Mouse (Mus musculus) layer of hippocampus, postnatal 10 days (tissue): ENCODE data around the gene Sptb. TPM values are rescaled to one million over a fixed set of nuclear protein-coding genes. Genes with fewer than 3 reads are reported as not detected.

ENCODE experiments used
- DNase-seq, 2 experiments: peaks; one replicate each; pipeline ENCODE4 v3.0.0; 2021; ENCODE audit warnings: low spot score in 2 of 2
- total RNA-seq, 2 experiments: library from RNA; stranded (reverse); gene quantifications; 2 replicates each; pipeline ENCODE4 v1.2.3; 2021

Sptb gene
- total RNA-seq, 2 experiments from 2014 or later = 62.8 to 69.1 TPM

DNA sequence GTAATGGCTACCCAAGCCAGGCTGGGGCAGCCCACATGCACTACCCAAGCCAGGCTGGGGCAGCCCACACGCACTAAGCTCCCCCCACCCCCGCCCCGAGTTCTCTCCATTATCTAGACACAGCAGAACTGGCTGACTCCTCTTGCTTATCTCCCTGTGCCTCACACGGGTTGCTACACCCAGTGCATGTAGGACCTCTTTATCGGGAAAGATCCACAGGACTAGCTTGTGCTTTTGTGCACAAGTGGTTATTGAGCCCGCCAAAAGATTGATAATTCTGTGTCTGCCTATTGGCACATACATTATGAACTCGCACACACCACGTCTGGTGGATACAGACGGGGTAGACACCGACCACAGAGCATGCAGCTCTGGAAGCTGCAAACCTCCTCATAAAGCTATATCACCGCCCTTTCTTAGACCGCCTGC is 36.5 kb downstream of the Sptb start:
- no peak for DNase-seq

DNA sequence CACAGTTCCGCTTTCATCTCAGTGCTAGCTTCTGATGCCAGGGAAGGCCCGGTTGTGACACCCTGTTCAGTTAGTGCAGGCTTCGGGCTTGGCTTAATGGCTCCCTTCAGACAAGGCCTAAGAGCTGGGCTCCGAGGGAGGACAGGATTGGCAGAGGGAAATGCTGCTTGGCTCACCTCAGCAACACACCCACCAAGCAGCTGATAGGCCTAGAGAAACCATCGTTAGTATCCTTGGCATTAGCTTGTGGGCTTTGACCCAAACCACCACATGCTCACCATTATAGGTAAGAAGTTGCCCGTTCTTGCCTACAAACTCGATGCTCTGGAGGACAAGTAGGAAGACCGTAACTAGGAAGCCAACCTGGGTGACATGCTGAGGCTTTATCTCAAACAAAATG is 38.3 kb downstream of the Sptb start:
- DNase-seq = no peak

DNA sequence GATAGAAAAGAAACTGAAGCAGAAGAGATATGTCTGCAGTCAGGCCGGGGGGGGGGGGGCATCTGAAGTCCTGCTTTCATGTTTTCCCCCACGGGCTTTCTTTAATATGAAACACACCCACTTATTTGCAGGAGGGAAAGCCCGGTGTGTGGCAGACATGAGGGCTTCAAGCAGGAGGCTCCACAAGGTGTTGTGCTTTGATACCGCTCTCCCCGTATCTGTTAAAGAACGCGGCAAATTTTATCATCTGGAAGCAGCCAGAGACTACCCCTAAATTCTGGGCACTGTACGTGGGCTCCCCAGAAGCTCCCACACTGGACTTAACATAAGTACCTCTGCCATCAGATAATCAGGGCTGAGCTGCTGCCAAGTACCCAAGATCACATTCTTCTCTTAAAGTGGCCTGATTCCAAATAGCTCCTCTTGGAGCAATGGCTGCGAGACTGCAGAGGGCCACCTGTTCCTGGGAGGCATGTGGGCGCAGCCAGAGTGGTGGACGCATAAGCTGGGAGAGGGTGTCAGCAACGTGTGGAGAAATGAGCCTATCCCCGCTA is 39.7 kb downstream of the Sptb start:
- no peak for DNase-seq

DNA sequence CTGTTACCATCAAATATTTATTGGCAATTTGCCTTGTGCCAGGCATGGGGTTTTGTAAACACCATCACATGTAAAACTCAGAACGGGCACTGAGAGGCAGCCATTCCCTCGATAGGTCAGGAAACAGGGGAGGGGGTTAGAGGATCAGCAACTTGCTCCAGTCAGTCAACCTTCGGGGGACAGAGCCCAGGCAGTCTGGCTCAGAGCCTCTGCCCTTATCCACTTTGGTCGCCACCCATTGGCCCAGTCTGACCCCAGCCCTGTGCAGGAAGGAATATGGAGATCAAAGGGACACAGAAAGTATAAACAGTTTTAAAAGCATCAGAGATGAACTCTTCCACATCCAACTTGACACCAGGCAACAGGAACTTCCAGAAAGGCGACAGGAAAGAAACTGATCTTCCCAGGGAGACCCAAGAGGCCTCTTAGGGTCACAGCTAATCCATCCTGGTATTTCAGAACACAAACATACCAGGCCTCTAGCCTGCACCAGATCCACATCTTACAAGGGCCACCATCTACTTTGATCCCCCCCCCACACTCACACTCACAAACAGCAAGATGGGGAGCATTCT is 40.3 kb downstream of the Sptb start:
- no peak for DNase-seq

DNA sequence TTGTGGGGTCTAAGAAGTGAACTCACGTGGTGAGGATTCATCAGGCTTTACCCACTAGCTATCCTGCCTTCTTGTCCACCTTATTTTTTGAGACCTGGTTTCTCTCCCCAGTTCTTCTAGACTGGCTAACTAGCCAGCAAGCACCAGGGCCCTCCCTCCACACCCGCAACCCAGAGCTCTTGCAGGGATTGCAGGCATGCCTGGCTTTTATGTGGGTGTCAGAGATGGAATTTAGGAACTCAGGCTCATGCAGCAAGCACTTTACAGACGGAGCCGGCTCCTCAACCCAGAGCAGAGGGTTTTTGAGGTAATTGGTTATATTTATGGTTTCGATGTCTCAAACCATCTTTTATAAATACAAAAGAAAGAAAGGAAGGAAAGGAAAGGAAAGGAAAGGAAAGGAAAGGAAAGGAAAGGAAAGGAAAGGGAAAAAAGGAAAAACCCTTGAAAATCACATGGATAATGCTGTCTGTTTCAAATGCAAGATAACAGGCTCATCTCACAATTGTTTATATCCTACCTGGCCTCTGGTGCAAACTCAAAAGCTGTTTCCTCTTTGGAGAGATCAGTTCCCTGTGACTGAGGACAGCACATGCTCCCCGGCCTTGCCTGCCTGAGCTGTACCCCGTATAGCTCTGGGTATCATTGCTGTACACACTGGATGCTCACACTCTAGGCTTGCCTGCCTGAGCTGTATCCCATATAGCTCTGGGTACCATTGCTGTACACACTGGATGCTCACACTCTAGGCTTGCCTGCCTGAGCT is 41.5 kb downstream of the Sptb start:
- no peak for DNase-seq

DNA sequence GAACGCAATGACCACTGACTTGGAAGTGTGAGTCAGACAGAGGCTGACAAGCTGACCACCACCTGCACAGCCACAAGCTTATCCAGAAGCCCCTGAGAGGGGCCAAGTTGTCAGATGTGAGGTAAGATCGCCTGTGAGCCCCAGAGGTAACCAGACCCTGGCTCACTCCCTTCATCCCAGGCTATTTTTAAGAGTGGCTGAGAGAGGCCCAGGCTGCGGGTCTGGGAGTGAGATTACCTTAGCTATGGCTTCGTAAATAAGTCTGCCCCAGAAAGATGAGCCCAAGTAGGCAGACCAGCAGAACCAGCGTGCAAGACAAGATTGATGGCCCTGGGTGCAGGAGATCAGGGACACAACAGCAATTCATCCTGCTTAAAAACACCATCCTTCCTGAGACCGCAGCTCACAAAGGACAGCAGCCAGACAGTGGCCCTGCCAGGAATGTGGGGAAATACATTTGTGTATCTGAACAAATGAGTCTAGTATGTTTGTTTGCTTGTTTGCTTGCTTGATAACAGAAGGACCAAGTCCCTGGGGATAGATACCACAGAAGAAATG is 58.5 kb downstream of the Sptb start:
- DNase-seq = no peak

DNA sequence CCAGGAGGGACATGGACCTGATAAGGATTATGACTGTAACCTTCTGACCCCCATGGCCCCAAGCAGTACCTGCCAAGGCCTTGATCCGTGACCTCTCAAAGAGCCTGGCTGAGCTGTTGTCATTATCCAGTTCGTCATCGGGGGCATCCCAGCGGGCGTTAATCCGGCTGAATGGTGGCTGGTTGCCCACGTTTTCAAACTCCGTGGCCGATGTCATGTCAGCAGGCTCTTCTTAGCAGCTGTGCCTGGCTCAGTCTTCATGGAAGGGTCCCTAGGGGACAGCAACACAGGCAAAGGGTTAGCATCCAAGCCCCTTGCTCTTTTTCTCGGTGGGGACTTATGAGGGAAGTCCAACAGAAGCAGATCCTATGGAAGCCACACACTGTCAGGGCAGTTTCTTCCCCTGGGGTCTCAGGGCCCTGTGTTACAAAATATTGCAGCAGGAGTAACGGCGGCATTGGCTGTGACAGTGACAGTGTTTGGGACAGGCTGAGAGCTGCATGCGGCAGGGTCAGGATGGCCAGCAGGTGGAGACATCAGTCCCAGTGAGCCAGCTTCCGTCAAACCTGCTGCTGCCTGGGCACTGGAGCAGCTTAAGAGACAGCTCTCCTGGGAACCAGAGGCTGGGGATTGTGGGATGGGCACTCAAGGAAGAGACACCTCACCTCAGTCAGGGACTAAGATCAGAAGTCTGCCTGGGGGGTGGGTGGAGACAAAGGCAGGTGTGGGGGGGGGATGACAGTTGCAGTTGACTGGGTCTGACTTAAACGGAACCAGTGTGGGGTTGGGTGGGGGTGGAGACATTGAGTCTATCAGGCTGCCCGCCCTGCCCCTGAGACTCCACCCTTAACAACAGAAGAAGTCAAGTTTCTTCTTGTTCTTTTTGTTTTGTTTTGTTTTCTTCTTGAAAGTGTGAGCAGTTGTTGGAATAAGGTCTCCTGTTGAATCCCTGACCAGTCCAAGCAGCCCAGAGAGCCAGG is 60.3 kb downstream of the Sptb start:
- peak; percentile 73 to 79 for DNase-seq

DNA sequence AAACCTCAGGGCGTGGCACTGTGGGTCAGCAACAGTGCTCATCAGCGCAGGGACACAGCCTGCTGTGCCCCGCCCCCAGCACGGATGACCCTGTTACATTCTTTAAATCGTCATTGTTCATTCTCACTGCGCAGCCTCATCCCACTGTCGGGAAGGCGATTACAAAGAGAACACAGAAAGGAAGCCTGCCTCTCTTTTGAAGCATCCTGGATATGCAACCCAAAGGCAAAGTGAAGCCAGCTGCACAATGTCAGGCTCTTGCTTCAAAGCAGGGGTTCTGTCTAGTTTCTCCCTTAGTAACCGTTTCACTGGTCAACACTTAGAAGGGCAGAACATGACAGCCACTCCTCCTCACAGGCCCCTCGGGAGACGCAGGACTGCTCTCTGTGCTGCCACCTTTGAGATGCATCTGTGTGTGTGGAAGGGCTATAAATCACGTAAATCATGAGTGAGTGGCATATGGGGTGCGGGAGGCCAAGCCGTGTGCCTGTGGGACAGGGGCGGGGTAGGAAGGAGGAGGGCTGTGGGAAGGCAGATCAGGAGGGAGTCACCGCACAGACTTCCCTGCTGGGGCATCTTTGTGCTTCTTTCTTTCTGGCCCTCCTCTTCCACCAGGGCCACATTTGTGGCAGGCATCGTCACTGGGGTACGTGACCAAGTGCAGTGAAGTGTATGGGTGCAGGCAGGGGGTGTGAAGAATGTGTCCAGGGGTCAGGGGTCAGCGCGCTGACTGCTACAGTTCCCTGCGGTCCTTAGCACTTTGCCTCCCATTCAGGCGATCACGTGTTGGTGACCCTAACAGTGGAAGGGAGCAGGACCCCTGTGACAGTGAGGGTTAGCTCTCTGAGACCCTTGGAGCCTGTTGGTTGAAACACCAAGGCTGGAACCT is 64.9 kb downstream of the Sptb start:
- no peak for DNase-seq

DNA sequence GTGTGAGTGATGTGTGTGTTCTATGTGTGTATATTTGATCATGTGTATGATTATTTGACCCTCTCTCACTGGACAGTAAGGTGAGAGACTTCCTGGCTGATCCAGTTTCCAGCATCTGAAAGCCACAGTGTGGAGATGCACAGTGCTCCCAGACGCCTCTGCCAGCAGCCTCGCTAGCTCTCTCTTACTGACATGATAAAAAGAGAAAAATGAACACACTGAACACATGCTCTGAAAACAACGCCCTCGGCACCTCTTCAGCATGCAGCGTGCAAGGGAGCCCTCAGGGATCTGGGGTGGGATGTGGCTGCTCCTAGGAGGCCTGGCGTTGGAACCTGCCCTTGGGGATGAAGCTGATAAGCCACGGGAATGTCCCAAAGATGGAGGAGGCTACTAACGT is 66.7 kb downstream of the Sptb start:
- no peak for DNase-seq

DNA sequence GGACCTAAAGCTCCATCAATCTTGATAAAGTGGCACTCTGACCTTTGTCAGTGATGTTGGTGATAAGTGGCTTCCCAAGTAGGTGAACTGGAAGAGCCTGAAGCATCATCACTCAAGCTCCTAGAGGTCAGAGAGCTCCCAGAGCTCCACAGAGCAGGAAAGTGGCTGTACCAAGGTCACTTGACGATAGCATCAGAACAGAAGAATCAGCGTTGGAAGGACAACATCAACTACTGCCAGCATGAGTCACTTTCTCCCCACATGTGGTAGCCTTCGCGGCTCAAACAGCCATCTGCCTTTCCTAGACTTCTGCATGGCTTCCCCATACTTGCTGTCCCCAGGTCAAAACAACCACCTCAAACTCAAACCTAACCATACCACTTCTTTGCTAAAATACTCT is 67.7 kb downstream of the Sptb start:
- DNase-seq = no peak

DNA sequence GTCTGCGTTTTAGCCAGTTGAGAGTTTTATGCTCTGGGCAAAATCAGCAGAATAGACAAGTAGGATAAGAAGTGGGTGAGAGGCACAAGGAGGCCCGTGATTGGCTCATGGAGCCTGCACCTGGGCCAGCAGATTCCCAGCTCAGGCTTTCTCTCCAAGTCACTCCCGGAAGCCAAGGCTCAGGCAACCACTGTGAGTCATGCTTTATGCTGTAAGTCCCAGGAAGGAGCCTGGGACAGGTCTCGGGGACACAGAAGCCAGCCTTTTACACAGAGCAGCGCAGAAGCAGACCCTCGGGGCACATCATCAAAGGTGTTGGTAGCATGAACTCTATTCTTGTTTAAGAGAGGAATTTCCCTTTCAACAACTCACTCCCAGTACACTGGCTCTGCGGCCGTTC is 69.7 kb downstream of the Sptb start:
- no peak for DNase-seq

DNA sequence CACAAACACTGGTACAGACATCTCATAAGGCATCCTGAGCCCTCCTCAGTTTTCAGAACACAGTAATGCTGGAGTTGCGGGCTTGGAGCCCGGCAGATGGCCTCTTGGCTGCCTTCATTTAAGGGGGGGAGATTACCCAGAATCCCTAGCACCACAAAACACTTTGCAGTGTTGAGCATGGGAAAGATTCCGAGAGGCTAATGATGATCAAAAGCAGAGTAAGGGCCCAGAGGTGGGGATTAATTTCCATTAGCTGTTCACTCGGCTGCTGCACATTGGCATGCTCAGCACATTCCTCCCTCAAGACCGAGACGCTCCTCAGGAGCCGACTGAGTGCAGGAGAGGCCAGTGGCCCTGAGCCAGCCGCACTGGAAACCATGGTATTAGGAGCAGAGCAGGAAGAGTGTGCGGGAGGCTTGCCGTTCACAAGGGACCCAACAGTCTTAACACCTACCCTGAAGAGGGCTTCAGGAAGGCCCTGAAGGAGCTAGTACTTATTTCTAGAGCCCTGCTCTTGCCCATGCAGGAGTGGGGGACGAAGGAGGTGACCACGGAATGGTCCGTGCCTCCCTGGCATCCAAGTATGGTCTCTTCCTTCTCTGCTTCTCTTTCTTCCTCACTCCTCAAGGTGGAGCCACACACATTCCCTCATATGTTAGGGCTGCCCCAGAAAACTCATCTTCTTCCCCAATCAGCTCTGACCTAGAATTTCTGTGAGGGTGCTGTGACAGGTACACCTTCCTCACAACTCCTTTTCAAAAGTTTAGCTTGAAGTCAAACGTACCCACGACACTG is 75.3 kb downstream of the Sptb start:
- peak; percentile 49 to 62 for DNase-seq

DNA sequence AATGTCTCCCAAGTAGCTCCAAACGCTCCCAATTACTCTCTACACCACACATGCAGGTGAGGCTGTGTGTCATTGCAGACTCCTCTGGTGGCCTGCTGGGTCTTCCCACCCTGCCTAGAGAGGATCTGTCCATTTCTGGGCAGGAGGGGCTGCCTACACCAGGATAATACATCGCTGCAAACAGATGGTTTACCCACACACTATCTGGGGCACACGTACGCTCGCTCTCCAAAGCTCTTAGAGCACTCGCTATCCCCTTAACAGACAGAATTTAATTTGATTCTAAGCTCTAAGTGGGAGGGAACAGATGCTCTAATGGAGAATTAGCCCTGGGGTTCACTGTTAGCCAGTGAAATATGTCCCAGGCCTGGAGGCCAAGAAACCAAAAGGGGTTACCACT is 87.0 kb downstream of the Sptb start:
- DNase-seq = no peak

DNA sequence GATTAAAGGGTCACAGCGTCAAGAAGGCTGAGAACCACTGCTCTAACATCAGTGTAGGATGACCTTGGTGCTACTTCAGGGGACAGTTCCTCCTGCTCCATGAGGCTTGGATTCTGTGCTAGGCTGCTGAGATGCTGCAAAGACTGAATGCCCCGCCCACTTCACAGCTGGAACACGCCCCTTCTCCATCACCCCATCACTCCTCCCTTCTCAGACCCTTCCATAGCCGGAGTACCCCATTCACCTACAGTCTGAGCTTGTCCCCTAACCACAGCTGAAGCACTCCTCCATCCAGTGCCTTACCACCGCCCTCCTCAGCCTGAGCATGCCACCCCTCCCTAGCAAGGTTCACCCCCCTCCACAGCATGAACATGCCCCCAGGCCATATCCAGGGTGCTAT is 90.5 kb downstream of the Sptb start:
- DNase-seq = no peak

DNA sequence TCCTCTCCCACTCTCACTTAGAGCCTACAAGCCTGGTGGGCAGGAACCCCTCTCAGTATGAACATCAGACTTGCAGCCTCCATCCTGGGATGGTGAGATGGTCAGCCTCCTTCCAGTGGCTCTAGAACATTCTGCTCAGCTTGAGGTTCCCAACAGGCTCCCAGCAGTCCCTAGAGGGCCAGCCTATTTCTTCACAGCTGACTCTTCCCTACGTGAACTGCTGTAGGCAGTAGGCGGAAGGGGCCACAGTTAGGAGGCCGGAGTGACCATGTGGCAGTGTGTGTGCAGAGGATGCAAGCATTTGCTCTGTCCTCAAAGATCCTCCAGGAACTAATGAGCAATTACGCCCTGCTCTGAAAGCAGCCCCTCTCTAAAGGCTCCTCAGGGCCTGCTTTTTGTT is 92.2 kb downstream of the Sptb start:
- DNase-seq = no peak

DNA sequence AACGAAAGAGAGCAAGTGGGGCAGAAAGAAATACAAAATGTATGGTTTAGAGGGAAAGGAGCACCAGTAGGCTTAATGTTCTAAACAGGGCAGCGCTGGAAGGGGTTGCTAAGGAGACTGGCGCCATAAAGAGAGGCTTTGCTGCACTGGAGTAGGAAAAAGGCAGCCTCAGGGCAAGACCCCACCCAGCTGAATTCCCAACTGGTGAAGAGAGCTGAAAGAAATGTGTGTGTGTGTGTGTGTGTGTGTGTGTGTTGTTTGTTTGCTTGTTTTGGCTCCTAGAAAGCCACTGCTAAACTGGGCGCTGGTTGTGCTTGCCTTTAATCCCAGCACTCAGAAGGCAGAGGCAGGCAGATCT is 94.8 kb downstream of the Sptb start:
- DNase-seq = no peak

DNA sequence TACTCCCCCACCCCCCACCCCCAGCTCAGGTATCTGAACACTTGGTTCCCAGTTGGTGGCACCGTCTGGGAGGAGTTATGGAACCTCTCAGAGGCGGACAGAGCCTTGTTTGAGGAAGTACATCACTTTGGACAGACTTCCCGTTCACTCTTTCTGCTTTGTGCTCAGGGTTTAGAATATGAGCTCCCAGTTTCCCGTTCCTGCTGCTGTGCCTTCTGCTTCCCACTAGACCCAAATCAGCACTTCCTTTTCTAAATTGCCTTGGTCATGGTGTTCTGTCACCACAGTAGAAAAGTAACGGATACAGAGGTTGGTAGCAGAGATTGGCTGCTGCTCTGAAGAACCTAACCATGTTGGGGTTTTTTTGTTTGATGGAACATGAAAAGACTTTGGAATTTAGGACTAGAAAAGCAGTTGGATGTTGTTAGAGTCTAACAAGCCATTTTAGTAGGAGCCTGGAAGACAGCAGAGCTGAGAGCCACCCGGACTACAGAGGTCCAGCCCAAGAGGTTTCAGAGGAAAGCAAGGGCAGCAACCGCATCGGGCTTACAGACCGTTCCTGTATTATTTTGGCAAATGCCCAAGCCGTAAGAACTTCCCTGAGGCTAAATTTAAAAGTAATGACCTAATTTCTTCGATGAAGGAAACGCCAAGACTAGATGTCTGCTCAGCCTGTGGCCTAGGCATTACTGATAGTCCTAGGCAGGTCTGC is 95.3 kb downstream of the Sptb start:
- DNase-seq = no peak

DNA sequence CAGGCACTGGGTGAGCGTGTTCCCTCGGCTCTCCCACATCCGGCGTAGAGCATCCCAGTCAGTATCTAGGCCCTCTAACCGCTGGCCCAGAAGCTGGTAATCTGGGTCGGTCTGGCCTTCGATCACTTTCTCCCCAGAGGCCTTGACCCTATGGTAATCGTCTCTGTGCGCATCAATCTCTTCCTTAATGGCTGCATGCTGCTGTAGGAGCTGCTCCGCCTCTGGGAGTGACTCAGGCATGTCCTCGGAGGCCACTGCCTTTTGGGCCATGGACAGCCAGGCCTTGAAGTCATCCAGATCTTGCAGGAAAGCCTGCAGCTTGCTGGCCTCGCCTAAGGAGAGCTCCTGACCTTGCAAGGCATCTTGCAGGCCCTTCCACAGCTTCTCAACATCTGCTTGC is 97.7 kb downstream of the Sptb start:
- no peak for DNase-seq

DNA sequence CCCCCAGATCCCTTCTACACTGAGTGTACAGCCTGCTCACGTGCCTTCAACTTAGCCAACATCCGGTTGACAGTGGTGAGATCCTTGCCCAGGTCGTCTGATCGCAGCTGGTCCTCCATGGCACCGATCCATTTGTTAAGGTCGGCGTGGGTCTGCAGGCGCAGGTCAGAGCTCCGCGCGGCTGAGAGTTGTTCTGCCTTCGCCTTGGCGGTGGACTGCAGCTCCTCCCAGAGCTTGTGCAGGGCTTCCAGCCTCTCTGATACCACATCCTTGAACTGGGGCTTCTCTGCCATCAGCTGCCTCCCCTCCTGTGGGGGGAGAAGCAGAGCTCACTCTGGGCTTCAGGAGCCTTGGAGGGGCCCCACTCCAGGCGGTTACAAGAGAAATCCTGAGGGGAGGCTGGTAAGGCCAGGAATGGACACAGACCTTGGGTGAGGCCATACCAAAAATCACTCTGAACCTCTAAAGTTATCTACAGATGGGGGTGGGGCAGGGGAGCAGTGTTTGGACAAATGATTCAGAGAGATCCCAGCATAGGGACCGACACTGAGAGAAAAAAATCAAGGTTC is 101.3 kb downstream of the Sptb start:
- no peak for DNase-seq
